Mouse (Mus musculus) MEL (cell line): ENCODE measurements around the gene 2410004B18Rik.
"Not testable (repeated sequence)": the region's sequence is repeated elsewhere in the genome, so short reads cannot be mapped to it uniquely, and the experiment has no call there.

ENCODE experiments used
- CHD1 ChIP-seq: IDR thresholded peaks from 2 replicates; pipeline ENCODE4 v1.6.1; 2012; ENCODE audit warnings: low read depth, mild to moderate bottlenecking, inconsistent platforms, low read length, improper control_type of control experiment
- CTCF ChIP-seq, 3 experiments: IDR thresholded peaks in 2 of 3; conservative IDR thresholded peaks in 1 of 3; 2 replicates each; pipeline ENCODE4 v1.5.1; 2011 to 2012; ENCODE audit warnings: low read length in 3 of 3, low read depth in 2 of 3, mild to moderate bottlenecking in 2 of 3, improper control_type of control experiment in 1 of 3, inconsistent platforms in 1 of 3, mixed read lengths in 1 of 3, moderate library complexity in 1 of 3; ENCODE audit not compliant: control insufficient read depth in 1 of 3, insufficient read depth in 1 of 3, poor library complexity in 1 of 3, severe bottlenecking in 1 of 3
- EP300 ChIP-seq, 2 experiments: IDR thresholded peaks; 2 replicates each; pipeline ENCODE4 v1.6.1; 2011; ENCODE audit warnings: improper control_type of control experiment in 2 of 2, low read length in 2 of 2, low read depth in 1 of 2, mild to moderate bottlenecking in 1 of 2
- KAT2A ChIP-seq: conservative IDR thresholded peaks from 2 replicates; pipeline ENCODE4 v1.6.1; 2012; ENCODE audit warnings: low read depth, low read length, improper control_type of control experiment, inconsistent platforms
- MAX ChIP-seq: IDR thresholded peaks from 2 replicates; pipeline ENCODE4 v1.6.1; 2011; ENCODE audit warnings: low read length, improper control_type of control experiment
- MAZ ChIP-seq: IDR thresholded peaks from 2 replicates; pipeline ENCODE4 v1.6.1; 2012; ENCODE audit warnings: low read depth, mild to moderate bottlenecking, inconsistent platforms, low read length, improper control_type of control experiment
- POLR2A ChIP-seq, 2 experiments: IDR thresholded peaks; 2 replicates each; pipeline ENCODE4 v1.6.1; 2011 to 2012; ENCODE audit warnings: low read length in 2 of 2, mild to moderate bottlenecking in 2 of 2, control low read depth in 1 of 2, improper control_type of control experiment in 1 of 2, low read depth in 1 of 2, moderate library complexity in 1 of 2; ENCODE audit not compliant: control insufficient read depth in 1 of 2, insufficient read depth in 1 of 2, poor library complexity in 1 of 2
- TAL1 ChIP-seq: IDR thresholded peaks from 2 replicates; pipeline ENCODE4 v1.6.1; 2012; ENCODE audit warnings: mild to moderate bottlenecking, inconsistent platforms, low read length, moderate library complexity, mixed read lengths
- ZC3H11A ChIP-seq: IDR thresholded peaks from 2 replicates; pipeline ENCODE4 v1.6.1; 2012; ENCODE audit warnings: low read depth, mild to moderate bottlenecking, inconsistent platforms, low read length, improper control_type of control experiment

DNA sequence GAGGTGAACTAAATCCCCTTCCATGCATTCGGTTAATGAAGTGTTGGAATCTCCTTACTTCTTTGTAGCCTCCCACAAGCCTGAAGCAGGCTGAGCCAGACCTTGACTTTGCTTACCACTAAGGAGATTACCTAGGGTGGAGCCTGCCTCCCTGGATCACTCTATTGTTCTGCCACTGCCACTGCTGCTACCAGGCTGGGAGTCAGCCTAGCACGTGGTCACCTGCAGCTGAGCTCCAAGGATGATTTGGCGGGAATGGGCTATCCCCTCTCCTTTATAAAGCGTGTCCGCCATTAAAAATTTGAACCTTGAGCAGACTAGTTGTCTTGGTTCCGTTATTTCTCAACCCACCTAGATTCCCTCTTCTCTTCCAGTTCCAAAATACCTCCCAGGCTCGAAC, 23.9 kb upstream of the 2410004B18Rik start:
- not testable (repeated sequence) for TF ChIP-seq POLR2A (IDR thresholded peaks at IDR 0.05; ENCODE audit: control insufficient read depth in 1 of 2, insufficient read depth in 1 of 2, low read depth in 1 of 2, low read length in 2 of 2, poor library complexity in 1 of 2); ZC3H11A; CTCF (IDR thresholded peaks at IDR 0.05 in 2 of 3, conservative IDR thresholded peaks at IDR 0.05 in 1 of 3; ENCODE audit: control insufficient read depth in 1 of 3, insufficient read depth in 1 of 3, low read depth in 2 of 3, low read length in 3 of 3, poor library complexity in 1 of 3, severe bottlenecking in 1 of 3); EP300 (IDR thresholded peaks at IDR 0.05; ENCODE audit: low read depth in 1 of 2, low read length in 2 of 2); MAX; CHD1; KAT2A; TAL1; MAZ
